Mouse (Mus musculus) spleen, postnatal 4 days (tissue): Measurements from ENCODE around the gene Nmb.

Source experiments
- DNase-seq, 2 experiments: peaks; one replicate each; pipeline ENCODE4 v3.0.0; 2022; ENCODE audit warnings: low spot score in 2 of 2

Nmb gene

GRCm38 (mm10) chr7:80900944-80901501, 3.9 kb downstream of the Nmb start, which contains the start of gene Wdr73:
Wdr73 (minus strand) TSS chr7:80901269.
- peak; percentile 87 to 94 for DNase-seq

GRCm38 (mm10) chr7:80897721-80898120, 7.2 kb downstream of the Nmb start:
- no peak for DNase-seq

- no peak for DNase-seq
Observed at GRCm38 (mm10) chr7:80897134-80897533, 7.7 kb downstream of the Nmb start.

- DNase-seq, result no peak
Observed at GRCm38 (mm10) chr7:80894815-80895519, 9.9 kb downstream of the Nmb start.

- no peak for DNase-seq
Observed at GRCm38 (mm10) chr7:80894196-80894595, 10.7 kb downstream of the Nmb start.

- no peak for DNase-seq
Observed at GRCm38 (mm10) chr7:80893753-80894129, 11.1 kb downstream of the Nmb start.

- DNase-seq, result no peak
Observed at GRCm38 (mm10) chr7:80893086-80893752, 11.7 kb downstream of the Nmb start.

- peak; percentile 54 to 77 for DNase-seq
Observed at GRCm38 (mm10) chr7:80889841-80890241, 15.0 kb downstream of the Nmb start.

- no peak for DNase-seq
Observed at GRCm38 (mm10) chr7:80889021-80889511, 15.8 kb downstream of the Nmb start.

GRCm38 (mm10) chr7:80888595-80888994, 16.3 kb downstream of the Nmb start:
- DNase-seq, result no peak

- no peak for DNase-seq
Observed at GRCm38 (mm10) chr7:80885666-80886065, 19.2 kb downstream of the Nmb start.

- peak; percentile 59 to 76 for DNase-seq
Observed at GRCm38 (mm10) chr7:80882830-80883505, 21.9 kb downstream of the Nmb start.

- no peak for DNase-seq
Observed at GRCm38 (mm10) chr7:80875727-80876126, 29.1 kb downstream of the Nmb start.

GRCm38 (mm10) chr7:80873631-80874030, 31.2 kb downstream of the Nmb start:
- DNase-seq, result no peak

GRCm38 (mm10) chr7:80873038-80873437, 31.8 kb downstream of the Nmb start:
- DNase-seq, result no peak

GRCm38 (mm10) chr7:80868686-80869085, 36.2 kb downstream of the Nmb start:
- DNase-seq, result no peak

- DNase-seq, result no peak
Observed at GRCm38 (mm10) chr7:80866514-80867147, 38.2 kb downstream of the Nmb start.

GRCm38 (mm10) chr7:80865521-80865920, 39.4 kb downstream of the Nmb start:
- DNase-seq, result no peak

GRCm38 (mm10) chr7:80864831-80865230, 40.0 kb downstream of the Nmb start:
- DNase-seq, result peak in 1 of 2 experiments; percentile 32

- DNase-seq, result no peak
Observed at GRCm38 (mm10) chr7:80864151-80864550, 40.7 kb downstream of the Nmb start.

- DNase-seq, result no peak
Observed at GRCm38 (mm10) chr7:80863520-80863919, 41.4 kb downstream of the Nmb start.

GRCm38 (mm10) chr7:80862475-80862874, 42.4 kb downstream of the Nmb start:
- DNase-seq, result no peak
